Mouse (Mus musculus): Measurements from ENCODE around the gene Rasgef1b.

The Rasgef1b gene

DNA sequence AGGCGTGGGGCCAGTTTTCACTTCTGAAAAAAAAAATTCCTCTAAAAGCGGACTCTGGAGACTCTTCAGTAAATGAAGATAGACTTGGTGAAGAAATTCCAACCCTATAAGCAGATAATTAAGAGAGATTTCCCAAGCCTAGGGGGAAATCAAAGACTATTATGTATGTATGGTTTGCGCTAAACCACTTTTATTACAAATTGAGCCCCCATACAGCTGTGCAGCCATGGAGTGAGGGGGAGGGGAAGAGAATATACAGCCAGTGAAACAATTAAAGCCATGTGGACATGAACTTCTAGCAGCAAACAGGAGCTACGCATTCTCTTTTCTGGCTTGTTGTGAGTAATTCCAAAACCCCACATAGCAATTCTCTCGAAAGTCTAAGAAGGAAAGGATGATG lies 448.3 kb downstream of the Rasgef1b start:
- no peak for DNase-seq

- DNase-seq: peak in 1 of 2 experiments; percentile 8
These were observed 449.7 kb downstream of the Rasgef1b start for GRCm38 (mm10) chr5:99279016-99279757.

DNA sequence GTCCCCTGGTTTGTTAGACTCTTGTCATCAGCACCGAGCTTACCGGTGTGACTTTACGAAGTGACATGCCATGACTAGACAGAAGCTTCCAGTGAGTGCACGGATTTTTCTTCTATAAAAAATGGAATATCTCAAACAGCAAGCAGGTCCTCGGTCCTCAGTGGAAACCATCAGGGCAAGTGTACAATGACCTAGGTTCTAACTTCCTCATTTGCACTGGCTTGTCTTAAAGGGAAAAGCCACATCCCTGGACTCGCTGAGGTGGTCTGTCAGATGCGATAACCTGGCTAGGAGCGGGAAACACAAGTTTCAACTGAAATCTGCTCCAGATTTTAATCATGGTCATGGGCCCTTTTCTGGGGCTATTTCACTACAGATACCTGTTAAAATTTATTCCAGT lies 450.5 kb downstream of the Rasgef1b start:
- DNase-seq: no peak

DNA sequence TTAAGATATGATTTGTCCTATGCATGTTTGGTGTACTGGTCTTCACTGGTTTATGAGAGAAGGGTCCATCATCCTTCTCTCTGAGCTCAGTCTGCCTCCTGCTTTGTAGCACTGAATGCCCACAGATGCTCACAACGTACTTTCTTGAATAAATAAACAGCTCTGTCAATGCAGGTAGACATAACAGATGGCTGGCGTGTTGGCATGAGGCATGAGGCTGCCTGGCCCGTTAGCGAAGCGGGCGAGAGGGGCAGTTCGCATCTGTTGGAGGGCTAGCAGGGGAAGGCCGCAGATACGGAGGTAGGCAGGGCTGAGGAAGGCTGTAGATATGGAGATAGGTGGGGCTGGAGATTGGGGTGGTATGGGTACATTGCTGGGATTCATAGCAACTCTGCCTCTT lies 451.3 kb downstream of the Rasgef1b start:
- DNase-seq: peak in 1 of 2 experiments; percentile 8

- DNase-seq: peak; percentile 26 to 53
These were observed 454.7 kb downstream of the Rasgef1b start for GRCm38 (mm10) chr5:99274119-99274563.

- DNase-seq: no peak
These were observed 457.3 kb downstream of the Rasgef1b start for GRCm38 (mm10) chr5:99271531-99271930.

DNA sequence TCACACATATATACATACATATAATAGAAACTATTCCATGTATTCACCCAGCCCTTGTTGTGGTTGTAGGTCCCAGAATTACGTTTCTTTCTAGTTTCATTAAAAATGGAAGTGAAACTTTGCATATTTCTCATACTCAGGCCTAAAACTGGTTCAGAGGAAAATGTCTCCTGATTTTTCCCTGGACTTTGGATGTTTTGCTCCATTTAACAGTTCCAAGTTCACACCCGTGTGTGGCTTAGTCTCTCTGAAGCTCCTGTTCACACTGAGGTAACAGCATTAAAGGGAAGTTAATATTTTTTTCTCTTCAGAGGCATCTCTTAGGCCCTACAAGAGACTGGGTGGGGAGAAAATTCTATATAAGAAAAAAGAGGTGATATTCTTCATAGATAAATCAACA lies 459.7 kb downstream of the Rasgef1b start:
- DNase-seq: no peak

GRCm38 (mm10) chr5:99267338-99267737 lies 461.5 kb downstream of the Rasgef1b start:
- DNase-seq: no peak

- no peak for DNase-seq
These were observed 462.6 kb downstream of the Rasgef1b start for GRCm38 (mm10) chr5:99266301-99266700.

DNA sequence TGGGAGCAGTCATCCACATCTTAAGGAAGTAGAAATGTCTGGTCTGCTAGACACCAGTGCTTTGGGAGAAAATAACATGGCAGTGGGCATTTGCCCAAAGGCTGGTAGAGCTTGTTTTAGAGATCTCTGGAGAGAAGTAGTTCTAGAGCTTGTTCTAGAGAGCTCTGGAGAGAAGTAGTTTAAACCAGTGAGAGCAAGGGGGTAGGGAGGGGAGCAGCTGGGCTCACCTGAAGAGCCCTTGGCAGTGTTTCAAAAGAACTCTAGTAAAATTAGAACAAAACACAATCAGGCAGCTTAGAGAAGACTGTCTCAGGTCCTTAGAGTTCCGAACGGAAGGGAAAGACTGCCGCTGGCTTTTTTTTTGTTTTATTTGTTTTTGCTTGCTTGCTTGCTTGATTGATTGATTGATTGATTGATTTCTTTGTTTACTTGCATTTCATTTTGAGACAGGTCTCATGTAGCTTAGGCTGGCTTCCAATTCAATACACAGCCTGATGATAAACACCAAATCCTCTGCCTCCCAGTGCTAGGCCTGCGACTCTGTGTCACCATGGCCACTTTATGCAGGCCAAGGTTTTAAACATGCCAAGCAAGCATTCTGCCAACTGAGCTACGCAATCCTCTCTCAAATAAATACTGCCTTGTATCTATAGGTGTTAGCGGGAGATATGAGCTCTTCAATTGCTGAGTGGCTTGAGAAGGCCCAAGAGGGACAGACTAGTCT lies 466.5 kb downstream of the Rasgef1b start:
- DNase-seq: no peak

GRCm38 (mm10) chr5:99261121-99261724 lies 467.6 kb downstream of the Rasgef1b start:
- no peak for DNase-seq

DNA sequence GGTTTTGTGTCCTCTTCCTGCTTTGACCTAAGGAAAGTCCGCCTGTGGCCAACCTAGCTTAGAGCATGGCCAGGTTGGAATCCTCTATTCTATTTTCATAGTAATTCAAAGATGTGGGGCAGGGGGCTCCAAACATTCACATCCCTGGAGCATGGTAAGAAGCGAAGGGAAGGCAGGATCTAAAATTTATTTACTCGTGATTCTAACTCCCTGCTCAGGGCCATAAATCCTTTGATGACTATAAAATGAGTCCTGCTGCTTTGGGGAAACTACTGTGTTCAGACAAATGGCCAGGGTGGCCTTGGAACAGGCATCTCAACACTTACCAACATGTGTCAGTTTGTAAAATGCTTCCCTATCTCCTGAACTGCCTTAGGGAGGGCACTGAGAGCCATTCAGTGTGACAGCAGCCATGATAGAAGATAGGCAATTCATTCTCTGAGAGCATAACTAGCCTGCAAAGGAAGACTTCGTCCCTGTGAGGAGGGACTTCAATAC lies 470.8 kb downstream of the Rasgef1b start:
- DNase-seq: no peak

- peak; percentile 92 to 95 for DNase-seq
These were observed 476.4 kb downstream of the Rasgef1b start for GRCm38 (mm10) chr5:99252203-99253135.

DNA sequence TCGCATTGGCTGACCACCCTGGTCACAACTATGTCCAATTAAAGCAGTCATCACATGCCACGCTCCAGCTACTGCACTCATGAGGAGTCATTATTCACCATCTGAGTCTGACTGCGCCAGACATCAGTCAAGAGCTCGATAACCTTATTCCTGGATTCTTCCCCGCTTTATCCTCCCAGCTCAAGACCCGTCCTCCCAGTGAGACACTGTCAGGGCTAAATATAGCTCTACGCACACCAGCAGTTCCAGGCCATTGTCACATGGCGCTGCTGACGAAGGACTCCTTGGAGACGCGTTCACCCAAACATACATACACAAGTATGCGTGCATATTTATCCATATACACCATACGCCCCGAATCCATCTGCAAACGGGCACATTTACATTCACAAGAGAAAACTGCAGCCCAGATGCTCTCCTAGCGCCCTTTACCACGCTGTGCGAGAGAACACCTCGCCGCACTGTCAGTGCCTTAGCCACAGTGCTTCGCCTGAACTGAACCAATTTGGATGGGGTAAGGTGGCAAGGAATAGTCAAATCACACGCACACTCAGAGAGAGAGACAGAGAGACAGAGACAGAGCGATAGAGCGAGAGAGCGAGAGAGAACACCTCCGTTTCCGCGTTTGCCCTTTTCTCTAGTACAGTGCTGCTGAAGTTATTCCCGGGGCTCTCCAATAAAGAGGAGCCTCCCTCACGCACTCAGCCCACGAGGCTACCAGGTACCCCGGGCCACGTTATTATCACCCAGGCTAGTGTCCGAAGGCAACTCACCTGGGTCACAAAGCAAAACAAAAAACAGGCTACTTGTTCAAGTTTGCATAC lies 477.3 kb downstream of the Rasgef1b start:
- peak; percentile 20 to 21 for DNase-seq

DNA sequence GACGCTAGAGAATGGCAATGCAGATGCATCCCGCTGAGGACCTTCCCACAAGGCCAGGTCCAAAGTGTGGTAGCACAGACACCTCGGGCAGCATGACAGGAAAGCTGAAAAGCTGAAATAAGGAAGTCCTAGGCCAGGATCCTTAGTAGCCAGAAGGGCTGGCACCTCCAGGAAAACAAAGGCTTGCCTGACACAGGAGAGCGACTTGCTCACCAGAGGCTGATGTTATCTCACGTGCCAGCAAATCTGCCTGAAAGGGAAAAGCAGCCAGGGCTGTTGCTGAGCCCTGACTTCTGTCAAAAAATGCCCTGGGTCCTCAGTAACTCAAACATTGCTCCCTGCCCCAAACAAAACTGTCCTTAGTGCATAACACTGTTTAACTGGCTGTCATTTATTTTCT lies 478.0 kb downstream of the Rasgef1b start:
- no peak for DNase-seq

DNA sequence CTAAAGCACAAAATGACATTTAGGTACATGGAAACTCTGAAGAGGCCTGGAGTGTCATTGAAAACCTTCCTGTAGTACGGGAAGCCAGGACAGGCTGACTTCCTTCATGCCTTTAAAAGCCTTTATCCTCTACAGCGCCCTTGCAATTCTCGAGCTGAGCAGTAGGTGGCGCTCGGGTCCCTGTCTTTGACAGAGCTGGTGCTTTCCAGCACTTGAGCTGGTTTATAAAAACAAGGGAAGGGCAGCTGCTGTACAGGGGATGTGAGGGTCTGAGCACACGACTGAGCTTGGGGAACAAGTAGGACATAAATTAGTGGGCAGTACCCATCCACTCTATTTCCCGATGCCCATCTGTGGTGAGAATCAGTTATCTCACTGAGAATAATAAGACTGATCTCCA lies 480.4 kb downstream of the Rasgef1b start:
- peak; percentile 97 to 98 for DNase-seq

GRCm38 (mm10) chr5:99247915-99248314 lies 480.9 kb downstream of the Rasgef1b start:
- peak in 1 of 2 experiments; percentile 12 for DNase-seq

GRCm38 (mm10) chr5:99247441-99247840 lies 481.4 kb downstream of the Rasgef1b start:
- no peak for DNase-seq

DNA sequence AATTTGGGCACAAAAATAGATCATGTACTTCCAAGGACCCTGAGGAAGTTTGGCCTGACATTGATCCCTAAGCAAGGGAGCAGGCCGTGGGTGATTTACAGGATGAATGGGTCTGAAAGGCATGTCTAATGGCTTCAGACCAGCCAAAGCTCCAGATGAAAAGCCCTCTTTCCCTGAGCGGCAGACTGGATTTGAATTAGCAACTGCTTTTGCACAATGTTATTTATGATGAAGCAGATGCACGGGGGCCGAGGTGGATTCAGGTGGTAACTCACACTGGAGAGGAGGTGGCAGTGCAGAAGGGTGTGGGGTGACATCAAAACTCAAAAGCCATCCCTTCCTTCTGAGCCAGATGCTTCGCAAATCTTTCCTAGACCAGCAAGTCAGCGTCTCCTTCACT lies 481.9 kb downstream of the Rasgef1b start:
- DNase-seq: no peak

DNA sequence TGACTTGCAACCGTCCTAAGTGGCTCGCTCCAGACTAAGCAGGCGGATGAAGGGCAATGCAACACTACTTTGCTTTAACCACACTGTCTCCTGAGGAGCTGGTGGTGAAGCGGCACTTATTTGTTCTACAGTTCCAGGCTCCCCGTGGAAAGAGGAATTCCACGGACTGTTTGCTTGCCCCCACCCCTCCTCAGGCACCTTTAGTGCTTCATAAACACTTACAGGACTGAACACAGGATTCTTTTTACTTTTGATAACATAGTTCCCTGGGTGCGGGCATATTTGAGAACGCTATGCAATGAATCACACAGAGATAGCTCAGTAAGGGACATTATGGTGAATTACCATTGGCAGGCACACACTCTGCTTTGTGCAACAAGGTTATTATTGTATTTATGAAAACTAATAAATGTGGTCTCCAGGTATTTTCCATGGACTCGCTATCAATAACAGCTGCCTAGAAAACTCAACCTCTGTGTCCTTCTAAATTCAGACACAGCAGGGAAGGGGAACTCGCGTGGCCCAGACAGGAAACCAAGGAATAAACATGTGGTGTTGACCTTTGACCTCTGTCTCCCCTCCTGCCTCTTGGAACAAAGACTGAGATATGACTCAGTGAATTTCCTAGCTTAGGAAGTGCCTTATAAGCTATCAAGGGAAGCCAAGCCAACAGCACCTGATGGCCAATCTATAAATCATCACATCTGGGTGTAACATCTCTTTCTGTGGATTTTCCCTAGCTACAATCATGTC lies 486.7 kb downstream of the Rasgef1b start:
- no peak for DNase-seq

- no peak for DNase-seq
These were observed 488.4 kb downstream of the Rasgef1b start for GRCm38 (mm10) chr5:99240501-99240900.

Data from cerebellum, postnatal 25 days (tissue).